Mouse (Mus musculus): ENCODE data around the gene Mapkapk2. TPM values are rescaled to one million over a fixed set of nuclear protein-coding genes. Genes with fewer than 3 reads are reported as not detected.

The Mapkapk2 gene
- polyA plus RNA-seq, 1 experiment from 2014 or later = 40.4 TPM

DNA sequence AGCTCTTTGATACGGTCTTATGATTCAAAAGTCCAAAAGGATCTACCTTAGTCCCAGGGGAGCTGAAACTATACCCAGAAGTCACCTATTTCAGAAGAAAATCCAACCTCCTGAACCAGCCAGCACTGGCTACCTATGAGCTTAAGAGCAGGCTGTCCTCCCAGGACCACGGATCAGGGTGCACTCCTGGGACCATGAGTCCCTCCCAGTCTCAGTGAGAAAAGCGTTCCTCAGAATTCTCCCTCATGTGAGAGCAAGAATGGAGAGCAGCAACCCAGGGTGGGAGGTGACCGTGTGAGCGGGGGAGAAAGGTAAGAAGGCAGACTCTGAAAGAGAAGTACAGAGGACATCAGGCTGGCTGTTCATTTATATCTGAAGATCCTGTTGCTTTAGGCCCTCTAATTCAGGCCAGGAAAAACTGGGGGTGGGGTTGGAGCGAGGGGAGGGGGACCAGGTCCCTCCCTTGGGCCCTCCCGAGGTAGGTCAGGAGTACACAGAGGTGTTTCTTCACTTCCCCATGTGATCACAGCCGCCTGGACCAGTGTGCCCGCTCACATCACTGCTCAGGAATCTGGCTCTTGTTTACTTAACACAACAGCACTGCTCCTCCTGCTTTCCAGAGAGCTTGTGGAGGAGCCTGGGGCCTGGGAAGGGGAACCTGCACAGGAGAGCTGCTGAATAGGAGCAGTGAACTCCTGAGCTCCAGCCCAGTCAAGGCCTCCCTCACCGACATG lies 10.1 kb upstream of the Mapkapk2 start:
- Histone ChIP-seq H3K27ac (peak overlapping the region; percentile 80), H3K36me3 (no peaks in the 10 kb centered on the region), H3K9ac (no peak overlapping the region), H3K4me1 (peaks cover 24% of the 10 kb centered on the region), H3K27me3 (no peaks in the 10 kb centered on the region), H3K4me2 (peak overlapping the region; percentile 11; the same call in 1 of the 2 replicates), H3K9me3 (no peaks in the 10 kb centered on the region), H3K4me3 (no peak overlapping the region)
- 48% methylated on average over 10 of the region's 10 CpGs for WGBS
- ATAC-seq (ENCODE audit: insufficient number of reproducible peaks, insufficient read depth, low FRiP score, low TSS enrichment, low read depth) = peak; percentile 76; the same call in 1 of the 2 replicates

DNA sequence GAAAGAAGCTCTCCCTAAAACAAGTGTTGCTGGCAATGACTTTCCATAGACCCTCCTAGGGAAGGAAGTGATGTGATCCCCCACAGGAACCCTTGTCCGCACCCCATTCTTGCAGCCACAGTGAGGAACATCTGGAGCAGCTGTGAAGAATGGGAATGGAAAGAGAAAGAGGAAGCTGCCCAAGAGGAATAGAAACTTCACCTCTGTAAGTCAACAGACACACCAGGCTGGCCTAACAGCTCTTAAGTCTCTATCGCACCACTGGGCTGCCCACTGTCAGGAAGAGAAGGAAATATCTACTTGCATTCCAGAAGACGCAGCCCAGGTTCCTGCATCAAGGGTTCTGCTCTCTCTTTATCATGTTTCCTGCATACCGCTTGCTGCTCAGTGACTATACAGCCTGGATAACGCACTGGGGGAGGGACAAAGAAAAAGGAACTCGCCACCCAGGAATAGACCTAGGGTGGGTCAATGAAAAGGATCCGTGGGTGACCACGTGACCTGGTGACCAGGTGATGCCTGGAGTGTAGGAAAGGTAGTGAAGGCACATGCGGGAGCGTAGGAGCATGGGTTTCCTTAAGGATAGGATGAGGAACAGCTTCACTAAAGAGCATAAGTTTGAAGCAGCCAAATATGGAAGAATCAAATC lies 6.3 kb upstream of the Mapkapk2 start:
- Histone ChIP-seq H3K36me3 (no peaks in the 10 kb centered on the region), H3K9ac (no peak overlapping the region), H3K27ac (no peak overlapping the region), H3K27me3 (no peaks in the 10 kb centered on the region), H3K4me1 (peaks cover 14% of the 10 kb centered on the region), H3K4me2 (no peak overlapping the region), H3K4me3 (no peak overlapping the region), H3K9me3 (no peaks in the 10 kb centered on the region)
- ATAC-seq (ENCODE audit: insufficient number of reproducible peaks, insufficient read depth, low FRiP score, low TSS enrichment, low read depth) = no peak
- WGBS = 83% methylated on average over 10 of the region's 10 CpGs

GRCm38 (mm10) chr1:131100808-131101207 lies 3.2 kb upstream of the Mapkapk2 start:
- H3K9me3 ChIP-seq = no peaks in the 10 kb centered on the region
- whole genome bisulfite sequencing = 79% methylated on average over 1 of the region's 1 CpGs
- no peaks in the 10 kb centered on the region for H3K36me3 ChIP-seq
- no peaks in the 10 kb centered on the region for H3K27me3 ChIP-seq
- no peak for ATAC-seq (ENCODE audit: insufficient number of reproducible peaks, insufficient read depth, low FRiP score, low TSS enrichment, low read depth)
- H3K9ac ChIP-seq = no peak overlapping the region
- peaks cover 11% of the 10 kb centered on the region for H3K4me1 ChIP-seq
- H3K27ac ChIP-seq = no peak overlapping the region
- H3K4me2 ChIP-seq = no peak overlapping the region
- no peak overlapping the region for H3K4me3 ChIP-seq

DNA sequence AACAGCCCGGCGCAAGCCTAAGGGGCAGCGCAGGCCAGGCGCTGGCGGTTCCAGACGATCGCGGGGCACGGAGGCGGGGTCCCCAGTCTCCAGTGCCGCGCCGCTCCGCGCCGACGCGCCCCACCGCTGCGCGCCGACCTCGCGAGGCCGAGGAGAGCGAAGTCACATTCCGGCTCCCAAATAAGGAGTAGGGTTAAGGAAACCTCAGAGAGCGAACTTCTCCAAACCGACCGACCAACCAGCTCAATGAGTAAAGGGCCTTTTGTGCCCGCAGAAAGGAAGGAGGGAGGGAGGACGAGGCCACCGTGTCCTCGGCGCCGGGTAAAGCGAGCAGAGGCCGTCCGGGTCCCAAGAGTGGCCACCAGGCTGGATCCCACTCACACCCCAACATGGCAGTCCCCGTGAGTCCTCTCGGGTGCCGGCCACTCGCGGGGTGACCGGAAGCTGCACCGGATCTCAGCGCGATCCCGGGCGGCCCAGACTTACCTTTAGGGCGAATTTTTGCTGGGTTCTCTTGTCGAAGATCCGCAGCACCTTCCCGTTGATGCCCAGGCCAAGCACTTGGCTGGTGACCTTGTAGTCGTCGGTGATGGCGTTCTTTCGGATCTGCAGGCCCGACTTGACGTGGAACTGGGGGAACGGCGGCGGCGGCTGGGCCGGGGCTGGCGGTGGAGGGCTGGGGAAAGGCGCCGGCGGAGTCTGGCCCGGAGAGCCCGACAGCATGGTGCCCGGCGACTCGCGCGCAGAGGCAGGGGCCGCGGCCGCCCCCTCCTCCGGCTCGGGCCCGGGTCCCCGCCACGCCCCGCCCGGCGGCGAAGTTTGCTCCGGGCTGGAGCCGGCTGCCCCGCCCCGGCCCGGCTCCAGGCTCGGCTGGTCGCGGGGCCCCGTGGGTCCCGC lies 575 bp downstream of the Mapkapk2 start:
- Histone ChIP-seq H3K36me3 (no peaks in the 10 kb centered on the region), H3K27me3 (no peaks in the 10 kb centered on the region), H3K4me3 (peak overlapping the region; percentile 91), H3K4me2 (peak overlapping the region; percentile 84), H3K4me1 (peaks cover 34% of the 10 kb centered on the region), H3K9ac (peak overlapping the region; percentile 94), H3K9me3 (no peaks in the 10 kb centered on the region), H3K27ac (peak overlapping the region; percentile 94)
- WGBS = under 1% methylated on average over 83 of the region's 98 CpGs
- peak; percentile 75 for ATAC-seq (ENCODE audit: insufficient number of reproducible peaks, insufficient read depth, low FRiP score, low TSS enrichment, low read depth)

- H3K27ac ChIP-seq = peak overlapping the region; percentile 94
- peak overlapping the region; percentile 91 for H3K4me3 ChIP-seq
- H3K9me3 ChIP-seq = no peaks in the 10 kb centered on the region
- WGBS = 22% methylated on average over 9 of the region's 9 CpGs
- H3K27me3 ChIP-seq = no peaks in the 10 kb centered on the region
- peak overlapping the region; percentile 84 for H3K4me2 ChIP-seq
- no peak for ATAC-seq (ENCODE audit: insufficient number of reproducible peaks, insufficient read depth, low FRiP score, low TSS enrichment, low read depth)
- peak overlapping the region; percentile 94 for H3K9ac ChIP-seq
- H3K36me3 ChIP-seq = no peaks in the 10 kb centered on the region
- H3K4me1 ChIP-seq = peaks cover 40% of the 10 kb centered on the region
These were observed 1.4 kb downstream of the Mapkapk2 start for GRCm38 (mm10) chr1:131096132-131096695.

- Histone ChIP-seq H3K27me3 (no peaks in the 10 kb centered on the region), H3K4me2 (peak overlapping the region; percentile 84), H3K9ac (peak overlapping the region; percentile 94), H3K27ac (no peak overlapping the region), H3K4me3 (peak overlapping the region; percentile 91), H3K36me3 (no peaks in the 10 kb centered on the region), H3K9me3 (no peaks in the 10 kb centered on the region), H3K4me1 (peaks cover 46% of the 10 kb centered on the region)
- WGBS = 27% methylated on average over 8 of the region's 8 CpGs
- ATAC-seq (ENCODE audit: insufficient number of reproducible peaks, insufficient read depth, low FRiP score, low TSS enrichment, low read depth) = no peak
These were observed 2.1 kb downstream of the Mapkapk2 start for GRCm38 (mm10) chr1:131095574-131095973.

GRCm38 (mm10) chr1:131093889-131094288 lies 3.7 kb downstream of the Mapkapk2 start:
- no peaks in the 10 kb centered on the region for H3K36me3 ChIP-seq
- H3K4me1 ChIP-seq = peaks cover 63% of the 10 kb centered on the region
- H3K27ac ChIP-seq = no peak overlapping the region
- H3K4me3 ChIP-seq = no peak overlapping the region
- H3K27me3 ChIP-seq = no peaks in the 10 kb centered on the region
- H3K9me3 ChIP-seq = no peaks in the 10 kb centered on the region
- no peak overlapping the region for H3K4me2 ChIP-seq
- no peak for ATAC-seq (ENCODE audit: insufficient number of reproducible peaks, insufficient read depth, low FRiP score, low TSS enrichment, low read depth)
- H3K9ac ChIP-seq = no peak overlapping the region
- WGBS = 84% methylated on average over 8 of the region's 8 CpGs

DNA sequence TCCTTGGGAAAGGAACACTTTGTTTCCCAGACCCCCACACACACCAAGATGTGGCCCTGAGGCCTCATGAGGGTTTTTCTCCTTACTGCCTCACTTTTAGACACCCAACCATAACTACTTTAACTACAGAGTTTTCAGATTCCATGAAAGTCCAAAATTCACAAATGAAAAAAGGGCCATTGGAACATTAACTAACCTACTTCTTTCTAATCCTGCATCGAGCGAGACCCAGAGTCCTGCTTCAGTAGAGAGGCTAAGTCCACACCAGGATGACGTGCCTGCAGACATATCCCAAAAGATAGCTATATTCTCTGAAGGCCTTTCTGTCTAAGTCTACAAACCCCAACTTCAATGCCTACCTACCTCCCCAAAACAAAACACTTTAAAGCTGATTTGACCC lies 4.8 kb downstream of the Mapkapk2 start:
- Histone ChIP-seq H3K9me3 (no peaks in the 10 kb centered on the region), H3K4me2 (no peak overlapping the region), H3K27ac (no peak overlapping the region), H3K4me1 (peaks cover 68% of the 10 kb centered on the region), H3K9ac (no peak overlapping the region), H3K36me3 (no peaks in the 10 kb centered on the region), H3K4me3 (no peak overlapping the region), H3K27me3 (no peaks in the 10 kb centered on the region)
- no peak for ATAC-seq (ENCODE audit: insufficient number of reproducible peaks, insufficient read depth, low FRiP score, low TSS enrichment, low read depth)
- 96% methylated on average over 3 of the region's 3 CpGs for WGBS

GRCm38 (mm10) chr1:131092173-131092572 lies 5.5 kb downstream of the Mapkapk2 start:
- 81% methylated on average over 3 of the region's 3 CpGs for WGBS
- Histone ChIP-seq H3K36me3 (no peaks in the 10 kb centered on the region), H3K4me3 (no peak overlapping the region), H3K9ac (no peak overlapping the region), H3K4me2 (no peak overlapping the region), H3K9me3 (no peaks in the 10 kb centered on the region), H3K4me1 (peaks cover 72% of the 10 kb centered on the region), H3K27ac (no peak overlapping the region), H3K27me3 (no peaks in the 10 kb centered on the region)
- ATAC-seq (ENCODE audit: insufficient number of reproducible peaks, insufficient read depth, low FRiP score, low TSS enrichment, low read depth) = no peak

GRCm38 (mm10) chr1:131091481-131091880 lies 6.1 kb downstream of the Mapkapk2 start:
- no peak overlapping the region for H3K27ac ChIP-seq
- ATAC-seq (ENCODE audit: insufficient number of reproducible peaks, insufficient read depth, low FRiP score, low TSS enrichment, low read depth) = no peak
- no peaks in the 10 kb centered on the region for H3K27me3 ChIP-seq
- no peaks in the 10 kb centered on the region for H3K36me3 ChIP-seq
- peaks cover 79% of the 10 kb centered on the region for H3K4me1 ChIP-seq
- H3K4me3 ChIP-seq = no peak overlapping the region
- no peaks in the 10 kb centered on the region for H3K9me3 ChIP-seq
- 81% methylated on average over 3 of the region's 3 CpGs for WGBS
- no peak overlapping the region for H3K4me2 ChIP-seq
- no peak overlapping the region for H3K9ac ChIP-seq

GRCm38 (mm10) chr1:131090877-131091276 lies 6.7 kb downstream of the Mapkapk2 start:
- H3K36me3 ChIP-seq = no peaks in the 10 kb centered on the region
- ATAC-seq (ENCODE audit: insufficient number of reproducible peaks, insufficient read depth, low FRiP score, low TSS enrichment, low read depth) = no peak
- 72% methylated on average over 4 of the region's 4 CpGs for WGBS
- no peaks in the 10 kb centered on the region for H3K9me3 ChIP-seq
- no peak overlapping the region for H3K4me2 ChIP-seq
- H3K27ac ChIP-seq = no peak overlapping the region
- H3K4me3 ChIP-seq = no peak overlapping the region
- H3K9ac ChIP-seq = no peak overlapping the region
- H3K4me1 ChIP-seq = peaks cover 80% of the 10 kb centered on the region
- H3K27me3 ChIP-seq = no peaks in the 10 kb centered on the region
